Mouse (Mus musculus) brain, embryonic 14.5 days (tissue): ENCODE results near the gene Ubash3a. TPM values are rescaled to one million over a fixed set of nuclear protein-coding genes. Genes with fewer than 3 reads are reported as not detected.

ENCODE experiments used
- DNase-seq: peaks from one replicate; pipeline ENCODE4 v3.0.0-alpha.2; 2011; ENCODE audit warnings: low read depth
- CTCF ChIP-seq: fragments of 200-500 bp; IDR thresholded peaks from 2 replicates; pipeline ENCODE4 v1.5.1; 2012; ENCODE audit warnings: inconsistent platforms, mild to moderate bottlenecking, moderate library complexity, borderline replicate concordance; ENCODE audit not compliant: insufficient read depth, insufficient read length; ENCODE audit errors: extremely low read depth
- POLR2A ChIP-seq: fragments of 200-500 bp; IDR thresholded peaks from 2 replicates; pipeline ENCODE4 v1.6.1; 2012; ENCODE audit warnings: mild to moderate bottlenecking, inconsistent platforms, borderline replicate concordance; ENCODE audit not compliant: poor library complexity, insufficient read depth, insufficient read length, severe bottlenecking; ENCODE audit errors: extremely low read depth
- polyA plus RNA-seq: library from polyadenylated mRNA; depleted of rRNA; stranded (reverse); fragments of >200 nt; gene quantifications from 2 replicates; pipeline ENCODE4 v1.2.3, GENCODE M21; 2012

Gene Ubash3a
- polyA plus RNA-seq, 1 experiment = 0.03 TPM

DNA sequence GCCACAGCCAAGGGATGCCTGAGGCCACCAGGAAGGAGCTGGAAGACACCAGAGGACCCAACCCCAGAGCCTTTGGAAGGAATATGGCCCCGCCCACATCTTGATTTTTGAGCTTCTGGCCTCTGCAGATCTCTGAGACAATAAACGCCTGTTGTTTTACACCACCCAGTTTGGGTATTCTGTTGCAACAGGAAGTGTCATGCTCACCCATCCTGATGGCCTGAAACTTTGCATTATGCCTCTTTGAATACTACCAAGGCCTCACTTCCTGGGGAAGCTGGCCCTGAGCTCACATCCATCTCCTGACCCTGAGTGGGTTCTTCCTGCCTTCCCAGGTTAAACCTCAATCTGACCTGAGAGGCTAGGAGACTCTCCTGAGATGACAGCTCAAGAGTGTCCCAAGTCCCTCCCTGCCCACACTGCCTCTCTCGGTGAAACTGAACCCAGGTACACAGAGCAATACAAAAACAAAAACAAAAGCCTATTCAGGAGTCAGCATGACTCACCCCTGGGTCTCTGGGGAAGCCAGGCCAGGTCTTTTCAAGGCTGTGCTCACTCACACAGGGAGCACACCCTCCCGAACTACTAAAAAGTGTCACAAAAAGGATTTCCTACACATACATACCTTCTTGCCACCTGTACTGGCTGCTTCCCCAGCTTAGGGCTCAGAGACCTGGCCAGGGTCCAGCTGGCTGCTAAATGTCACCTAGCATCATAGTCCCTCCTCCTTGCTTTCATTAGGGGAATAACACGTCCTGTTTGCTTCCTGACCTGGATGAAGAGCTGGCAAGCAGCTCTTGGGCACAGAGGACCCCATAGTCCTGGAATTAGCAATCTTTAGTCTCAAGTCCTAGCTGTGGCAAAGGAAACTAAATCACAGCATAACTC is 8.6 kb downstream of the Ubash3a start:
- DNase-seq = no peak
- TF ChIP-seq POLR2A = no peak
- TF ChIP-seq CTCF = no peak

GRCm38 (mm10) chr17:31222810-31223310 is 15.2 kb downstream of the Ubash3a start:
- DNase-seq = no peak
- no peak for TF ChIP-seq POLR2A
- no peak for TF ChIP-seq CTCF

- no peak for DNase-seq
- TF ChIP-seq POLR2A = no peak
- TF ChIP-seq CTCF = no peak
Measured at GRCm38 (mm10) chr17:31223835-31224234, 16.2 kb downstream of the Ubash3a start.

DNA sequence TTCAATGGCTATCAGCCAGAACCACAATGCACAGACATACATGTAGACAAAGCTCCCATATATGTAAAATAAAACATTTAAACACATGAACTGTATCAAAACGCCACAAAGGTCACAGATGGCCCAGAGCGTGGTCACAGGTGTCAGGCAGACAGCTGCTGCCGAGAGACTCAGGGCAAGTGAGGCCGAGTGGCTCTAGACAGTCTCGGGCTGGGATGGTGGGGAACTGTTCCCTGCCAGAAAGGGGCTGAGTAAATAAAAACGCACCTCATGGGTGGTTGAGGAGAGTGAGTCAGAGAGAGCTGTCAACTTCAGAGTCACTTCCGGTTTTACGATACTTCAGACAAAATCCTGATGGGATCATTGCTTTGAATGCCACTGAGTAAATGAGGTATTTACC is 16.9 kb downstream of the Ubash3a start:
- TF ChIP-seq CTCF (no peak), POLR2A (no peak)
- DNase-seq = no peak

- no peak for DNase-seq
- TF ChIP-seq CTCF (no peak), POLR2A (no peak)
Measured at GRCm38 (mm10) chr17:31226368-31226767, 18.7 kb downstream of the Ubash3a start.

GRCm38 (mm10) chr17:31226931-31227330 is 19.3 kb downstream of the Ubash3a start:
- TF ChIP-seq POLR2A (no peak), CTCF (no peak)
- DNase-seq = no peak

DNA sequence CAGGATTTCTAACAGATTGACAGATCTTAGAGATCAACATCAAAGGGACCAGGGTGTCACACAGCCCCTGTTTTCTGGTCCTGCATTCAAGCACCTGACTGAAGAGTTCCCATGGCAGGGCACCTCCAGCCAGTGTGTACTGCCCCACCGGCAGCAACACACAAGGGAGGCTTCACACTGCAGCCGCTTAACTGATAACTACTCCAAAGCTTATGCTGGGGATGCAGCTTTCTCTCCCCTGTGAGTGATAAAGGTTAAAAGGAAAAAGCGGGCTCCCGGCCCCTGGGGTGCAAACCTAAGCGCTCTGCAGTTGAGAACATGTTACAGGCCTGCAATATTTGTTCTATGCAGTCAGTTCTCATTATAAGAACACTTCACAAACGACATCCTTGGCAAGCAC is 24.1 kb downstream of the Ubash3a start:
- no peak for DNase-seq
- TF ChIP-seq POLR2A = no peak
- TF ChIP-seq CTCF = no peak

GRCm38 (mm10) chr17:31232251-31233010 is 24.8 kb downstream of the Ubash3a start:
- no peak for TF ChIP-seq CTCF
- TF ChIP-seq POLR2A = no peak
- peak; percentile 43 for DNase-seq

GRCm38 (mm10) chr17:31235915-31236314 is 28.2 kb downstream of the Ubash3a start:
- no peak for DNase-seq
- TF ChIP-seq POLR2A = no peak
- no peak for TF ChIP-seq CTCF

DNA sequence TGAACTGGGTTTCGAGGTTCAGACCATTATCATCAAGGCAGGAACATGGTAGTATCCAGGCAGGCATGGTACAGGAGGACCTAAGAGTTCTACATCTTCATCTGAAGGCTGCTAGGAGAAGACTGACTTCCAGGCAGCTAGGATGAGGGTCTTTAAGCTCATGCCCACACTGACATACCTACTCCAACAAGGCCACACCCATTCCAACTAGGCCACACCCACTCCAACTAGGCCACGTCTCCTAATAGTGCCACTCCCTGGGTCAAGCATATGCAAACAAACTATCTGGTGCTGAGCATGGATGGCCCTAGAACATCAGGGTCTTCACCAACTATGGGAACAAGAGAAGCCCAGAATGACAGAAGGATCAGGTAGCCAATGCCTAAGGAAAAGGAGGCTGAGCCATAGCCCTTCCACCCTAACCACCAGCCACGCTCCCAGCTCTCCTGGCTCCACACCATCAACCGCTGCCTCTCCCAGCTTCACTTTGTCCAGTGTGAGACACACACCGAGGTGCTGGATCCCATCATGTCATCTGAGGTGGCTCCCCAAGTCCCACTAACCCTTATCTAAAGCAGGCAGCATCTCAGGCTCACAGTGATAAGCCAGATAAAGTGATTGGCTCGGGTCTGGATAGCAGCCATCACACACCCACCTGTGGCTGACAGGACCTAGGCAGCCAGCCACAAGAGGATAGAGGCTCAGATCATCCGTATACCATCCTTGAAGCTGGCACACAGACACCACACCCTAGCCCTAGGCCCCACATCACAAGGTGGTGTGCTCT is 30.8 kb downstream of the Ubash3a start:
- DNase-seq = no peak
- TF ChIP-seq CTCF (no peak), POLR2A (no peak)

DNA sequence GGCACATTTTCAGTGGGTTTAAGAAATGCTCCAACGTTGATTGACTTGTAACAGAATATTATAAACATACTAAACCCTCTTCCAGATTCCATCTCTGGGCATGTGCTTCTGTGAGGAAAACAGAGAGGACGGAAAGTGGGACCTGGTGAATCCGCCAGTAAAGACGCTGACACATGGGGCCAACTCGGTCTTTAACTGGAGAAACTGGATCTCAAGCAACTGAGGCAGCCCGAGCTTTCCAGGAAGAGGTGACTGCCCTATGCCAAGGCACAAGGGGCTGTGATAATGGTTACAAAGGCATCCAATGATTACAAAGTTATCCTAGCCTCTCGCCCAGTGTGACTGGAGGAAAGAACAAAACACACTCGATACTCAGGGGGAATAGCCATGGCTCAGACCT is 33.5 kb downstream of the Ubash3a start:
- no peak for TF ChIP-seq CTCF
- no peak for TF ChIP-seq POLR2A
- no peak for DNase-seq

DNA sequence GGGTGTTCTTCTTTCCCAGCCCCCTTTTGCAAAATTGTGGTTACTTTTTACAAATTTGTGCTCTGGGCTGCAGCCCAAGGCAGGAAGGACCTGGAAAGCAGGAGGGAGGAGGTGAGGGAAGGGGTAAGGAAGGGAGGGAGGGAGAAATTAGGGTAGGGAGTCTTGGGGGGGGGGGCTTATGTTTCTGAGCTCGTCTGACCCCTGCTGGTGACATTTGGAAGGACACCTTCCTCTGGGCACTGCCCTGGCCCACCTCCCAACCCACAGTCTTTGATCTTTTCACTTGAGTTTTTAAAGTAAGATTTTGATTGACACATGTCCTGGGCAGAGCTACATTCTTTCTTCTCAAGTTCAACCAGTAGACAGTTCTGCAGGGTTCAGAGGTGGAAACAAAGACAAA is 35.1 kb downstream of the Ubash3a start:
- DNase-seq = no peak
- no peak for TF ChIP-seq POLR2A
- peak; percentile 50 for TF ChIP-seq CTCF
